Mouse (Mus musculus): ENCODE measurements around the gene Tm4sf5. TPM values are rescaled to one million over a fixed set of nuclear protein-coding genes. Genes with fewer than 3 reads are reported as not detected.

Tm4sf5 gene
- 5.3 and 6.0 TPM in 2 replicates for polyA plus RNA-seq (2012; rRNA removed)

DNA sequence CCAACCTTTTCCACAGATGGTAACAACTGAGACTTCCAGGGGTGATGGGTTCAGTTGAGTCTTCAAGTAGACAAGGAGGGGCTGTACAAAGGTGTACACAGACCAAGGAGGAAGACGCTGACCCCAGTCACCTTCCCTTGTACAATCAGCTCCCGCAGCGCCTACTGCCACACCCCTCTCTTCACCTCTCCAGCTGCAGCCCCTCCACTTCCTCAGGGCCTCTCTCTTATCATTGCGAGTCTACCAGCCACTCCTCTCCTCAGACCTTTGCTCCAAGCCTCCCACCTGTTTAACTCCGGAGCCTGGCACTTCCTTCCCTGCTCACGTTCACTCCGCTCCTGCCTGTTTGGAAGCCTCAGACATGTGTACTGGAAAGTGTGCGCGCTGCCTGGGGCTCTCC lies at the start of gene Tm4sf5:
Tm4sf5 (plus strand) TSS at position 275 of the 400 bp plus-strand sequence.

DNA sequence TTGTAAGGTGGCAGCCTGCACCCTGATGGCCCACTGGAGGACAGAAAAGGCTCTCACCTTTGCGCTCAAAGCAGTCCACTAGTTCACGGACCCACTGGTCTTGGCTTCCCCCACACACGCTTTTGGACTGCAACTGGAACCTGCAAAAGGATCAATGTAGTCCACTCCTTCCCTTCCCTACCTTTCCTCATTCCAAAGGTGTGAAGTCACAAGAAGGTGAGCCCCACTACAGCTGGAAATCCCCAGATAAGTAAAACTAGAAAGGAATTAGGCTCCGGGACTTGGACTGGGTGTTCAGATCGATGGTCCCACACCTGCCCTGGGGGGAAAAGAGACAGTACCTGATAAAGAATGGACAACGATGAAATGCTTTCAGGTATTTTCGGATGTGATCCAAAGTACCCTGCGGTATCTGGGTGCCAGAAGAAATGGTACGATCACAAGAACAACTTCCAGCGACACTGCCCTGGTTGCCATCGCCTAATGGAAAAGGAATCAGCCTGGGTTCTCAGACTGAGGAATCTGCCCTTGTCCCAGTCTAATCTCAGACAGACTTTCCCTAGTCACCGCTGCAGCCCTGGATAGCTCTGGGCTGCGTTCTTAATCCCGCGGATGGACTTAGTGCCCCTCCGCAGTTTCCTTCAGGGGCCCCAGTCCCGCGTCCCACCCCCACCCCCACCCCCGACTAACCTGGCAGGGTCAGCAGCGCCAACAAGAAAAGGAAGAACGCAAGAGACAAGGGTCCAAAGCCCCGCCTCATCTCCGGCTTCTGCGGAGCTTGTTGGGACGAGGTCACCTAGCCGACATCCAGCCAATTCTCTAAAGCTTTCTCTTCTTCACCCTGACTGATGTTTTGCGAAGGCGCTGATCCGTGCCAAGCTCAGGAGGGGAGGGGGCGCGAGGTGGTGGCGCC lies 46.1 kb upstream of the Tm4sf5 start, which contains the start of gene Zmynd15:
Zmynd15 (plus strand) TSS at position 746 of the 913 bp plus-strand sequence.

DNA sequence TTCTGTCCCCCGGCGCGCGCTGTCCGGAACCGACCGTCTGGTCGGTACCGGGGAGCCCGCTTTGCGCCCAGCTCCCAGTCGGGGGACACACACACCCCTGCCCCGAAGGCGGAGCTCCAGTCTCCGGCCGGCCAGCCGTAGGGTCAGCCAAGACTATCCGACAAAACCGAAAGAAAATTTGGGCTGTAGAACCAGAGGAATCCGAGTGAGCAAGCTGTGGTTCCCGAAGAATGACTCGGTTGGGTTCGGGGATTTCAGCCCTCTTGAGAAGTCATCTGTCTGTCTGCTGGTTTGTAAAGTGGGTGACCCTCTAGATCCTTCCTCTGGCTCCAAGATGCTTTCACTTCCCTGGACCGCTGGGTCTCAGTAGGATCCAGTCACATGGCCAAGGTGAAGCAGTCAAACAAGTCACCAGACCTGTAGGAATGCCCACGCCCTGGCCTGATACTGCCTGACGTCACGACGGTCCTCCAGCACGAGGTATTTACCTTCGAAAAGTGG lies 45.4 kb upstream of the Tm4sf5 start, which contains the start of gene Cxcl16:
Cxcl16 (minus strand) TSS at position 384 of the 501 bp plus-strand sequence.

DNA sequence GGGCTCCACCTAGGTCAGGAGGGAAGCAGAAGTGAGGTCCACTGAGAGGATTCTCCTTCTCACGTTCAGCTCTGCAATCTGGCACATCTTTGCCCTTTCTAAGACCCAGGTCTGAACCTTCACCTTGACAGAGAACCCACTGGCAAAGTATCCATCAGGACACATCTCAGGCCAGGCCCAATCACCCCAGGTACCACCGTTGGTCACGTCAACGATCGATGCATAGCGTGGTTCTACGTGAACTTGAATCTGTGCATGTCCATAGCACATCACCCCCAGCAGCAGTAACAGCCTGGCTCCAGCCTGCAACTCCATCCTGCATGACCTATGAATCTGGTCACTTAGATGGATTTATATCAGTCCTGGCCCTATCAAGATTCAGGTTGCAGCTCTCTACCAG lies 9.2 kb downstream of the Tm4sf5 start, which contains the start of gene Vmo1:
Vmo1 (minus strand) TSS at position 329 of the 400 bp plus-strand sequence.

DNA sequence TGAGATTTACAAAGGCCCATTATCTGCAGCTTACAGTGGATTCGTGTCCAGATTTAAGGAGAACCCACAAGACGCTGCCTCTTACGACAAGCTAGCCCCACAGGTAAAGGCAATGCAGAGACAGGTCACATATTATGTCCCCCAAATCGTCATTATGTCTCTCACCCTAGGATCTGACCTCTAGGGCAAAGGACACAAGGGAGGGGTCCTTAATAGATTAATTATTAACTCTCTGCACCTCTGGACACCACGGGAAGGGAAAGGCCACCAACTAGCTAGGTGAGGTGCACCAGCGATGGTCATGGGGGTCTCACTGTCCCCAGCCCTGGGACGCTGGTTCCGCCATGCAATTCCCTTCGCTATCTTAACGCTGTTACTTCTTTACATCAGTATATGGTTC lies 13.9 kb downstream of the Tm4sf5 start, which contains the start of gene Gltpd2:
Gltpd2 (plus strand) TSS at position 274 of the 400 bp plus-strand sequence.

DNA sequence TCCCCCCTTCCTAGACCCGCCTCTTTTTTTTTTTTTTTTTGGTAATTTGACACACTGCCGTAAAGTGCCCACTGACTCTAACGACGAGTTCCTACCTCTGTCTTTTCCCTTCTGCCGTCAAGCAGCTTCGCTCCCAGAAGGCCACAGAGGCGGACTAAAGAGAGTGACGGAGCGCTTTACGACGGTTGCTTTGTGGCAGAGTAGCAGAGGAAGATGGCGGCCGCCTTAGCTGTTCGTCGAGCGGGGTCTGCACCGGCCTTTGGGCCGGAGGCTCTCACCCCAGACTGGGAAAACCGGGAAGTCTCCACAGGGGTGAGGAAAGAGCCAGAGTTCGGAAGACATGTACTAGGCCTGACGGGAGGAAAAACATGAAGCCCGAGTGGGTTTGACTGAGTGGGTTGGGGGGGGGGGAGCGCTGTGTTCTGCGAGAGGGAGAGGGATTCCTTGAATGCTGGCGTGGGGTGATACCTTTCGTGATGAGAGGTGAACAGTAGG lies 20.2 kb downstream of the Tm4sf5 start, which contains the start of gene Psmb6:
Psmb6 (plus strand) TSS at position 184 of the 495 bp plus-strand sequence.

DNA sequence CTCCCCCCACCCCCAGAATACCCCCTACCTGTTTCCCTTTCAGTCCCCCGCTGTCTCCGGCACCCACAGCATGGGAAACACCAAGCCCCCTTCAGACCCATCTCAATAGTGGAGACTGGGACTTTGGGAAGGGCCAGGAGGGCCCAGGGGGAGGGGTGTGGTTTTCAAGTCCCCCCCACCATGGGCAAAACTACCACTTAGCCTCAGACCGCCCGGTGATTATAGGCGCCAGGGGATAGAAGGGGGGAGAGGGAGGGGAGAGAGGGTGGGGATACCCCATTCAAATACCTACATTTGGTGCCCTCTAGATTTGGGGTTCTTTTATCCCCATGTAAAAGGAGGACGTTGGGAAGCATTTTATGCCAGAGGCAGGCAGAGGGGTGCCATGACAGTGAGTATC lies 27.8 kb downstream of the Tm4sf5 start, which contains the start of gene Gm40193:
Gm40193 (minus strand) TSS at position 101 of the 400 bp plus-strand sequence.

DNA sequence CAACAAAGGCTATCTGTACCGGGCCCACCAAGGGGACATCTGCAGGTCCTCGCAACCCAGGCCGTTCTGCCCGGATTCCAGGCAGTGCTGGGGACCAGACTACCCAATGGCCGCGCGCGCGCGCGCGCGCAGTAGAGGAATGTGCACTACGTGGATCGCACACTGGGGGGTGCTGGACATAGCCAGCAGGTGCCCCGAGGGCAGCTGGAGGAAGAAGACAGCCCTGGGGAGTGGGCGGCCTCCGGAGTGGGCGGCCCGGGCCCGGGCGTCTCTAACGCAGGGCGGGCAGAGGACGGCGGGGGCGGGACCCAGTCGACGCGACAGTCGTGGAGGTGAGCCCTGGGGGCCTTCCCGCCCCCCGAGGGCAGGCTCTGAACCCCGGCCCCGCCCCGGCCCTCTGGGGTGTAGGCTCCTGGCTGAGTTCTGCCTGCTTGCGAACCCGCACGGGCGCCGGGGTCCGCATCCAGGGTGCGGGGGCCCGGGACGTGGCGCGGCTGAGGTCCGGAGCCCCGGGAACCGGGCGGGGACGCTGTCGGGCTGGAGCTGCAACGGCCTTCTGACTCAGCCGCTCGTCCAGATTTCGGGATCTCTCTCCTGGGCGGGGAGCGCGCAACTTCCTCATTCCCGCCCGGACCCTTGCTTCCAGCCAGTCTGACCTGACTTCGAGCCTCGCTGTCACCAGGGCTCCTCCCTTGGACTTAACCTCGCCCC lies 35.0 kb downstream of the Tm4sf5 start, which contains the start of gene Pld2:
Pld2 (plus strand) TSS at position 188 of the 711 bp plus-strand sequence.

Other genes with a start within 250 kb of the Tm4sf5 start
- gene Alox12, start 249.9 kb upstream of the Tm4sf5 start, polyA plus RNA-seq (2012; rRNA removed) = 0.45 and 0.60 TPM in 2 replicates
- 0.03 TPM in 1 of 2 replicates, not detected in the other for gene Alox12e, start 182.6 kb upstream of the Tm4sf5 start, polyA plus RNA-seq (2012; rRNA removed)
- gene Alox15, start 153.2 kb upstream of the Tm4sf5 start, polyA plus RNA-seq (2012; rRNA removed) = 0.12 and 0.45 TPM in 2 replicates
- 22.4 and 26.1 TPM in 2 replicates for gene Pelp1, start 95.2 kb upstream of the Tm4sf5 start, polyA plus RNA-seq (2012; rRNA removed)
- 64.3 and 77.9 TPM in 2 replicates for gene Arrb2, start 72.6 kb upstream of the Tm4sf5 start, polyA plus RNA-seq (2012; rRNA removed)
- gene Med11, start 53.3 kb upstream of the Tm4sf5 start, polyA plus RNA-seq (2012; rRNA removed) = 29.5 and 33.2 TPM in 2 replicates
- 1.4 and 1.6 TPM in 2 replicates for gene Zmynd15, start 45.8 kb upstream of the Tm4sf5 start, polyA plus RNA-seq (2012; rRNA removed)
- 2.1 and 4.0 TPM in 2 replicates for gene Cxcl16, start 45.3 kb upstream of the Tm4sf5 start, polyA plus RNA-seq (2012; rRNA removed)
- 0.17 TPM in 1 of 2 replicates, not detected in the other for gene Vmo1, start 9.4 kb downstream of the Tm4sf5 start, polyA plus RNA-seq (2012; rRNA removed)
- gene Gltpd2, start 14.0 kb downstream of the Tm4sf5 start, polyA plus RNA-seq (2012; rRNA removed) = not detected in 2 replicates
- 411 and 440 TPM in 2 replicates for gene Psmb6, start 20.1 kb downstream of the Tm4sf5 start, polyA plus RNA-seq (2012; rRNA removed)
- not detected in 2 replicates for gene Gm40193, start 27.7 kb downstream of the Tm4sf5 start, polyA plus RNA-seq (2012; rRNA removed)
- 30.0 and 37.4 TPM in 2 replicates for gene Pld2, start 34.8 kb downstream of the Tm4sf5 start, polyA plus RNA-seq (2012; rRNA removed)
- gene Mink1, start 57.6 kb downstream of the Tm4sf5 start, polyA plus RNA-seq (2012; rRNA removed) = 97.3 and 104 TPM in 2 replicates
- gene 4930544D05Rik, start 110.6 kb downstream of the Tm4sf5 start, polyA plus RNA-seq (2012; rRNA removed) = 0.12 TPM in 1 of 2 replicates, not detected in the other
- gene Chrne, start 114.0 kb downstream of the Tm4sf5 start, polyA plus RNA-seq (2012; rRNA removed) = 0.13 and 0.53 TPM in 2 replicates
- 0.05 TPM in 1 of 2 replicates, not detected in the other for gene Gp1ba, start 133.9 kb downstream of the Tm4sf5 start, polyA plus RNA-seq (2012; rRNA removed)
- 96.5 and 96.7 TPM in 2 replicates for gene Rnf167, start 142.0 kb downstream of the Tm4sf5 start, polyA plus RNA-seq (2012; rRNA removed)
- gene Slc25a11, start 142.2 kb downstream of the Tm4sf5 start, polyA plus RNA-seq (2012; rRNA removed) = 113 and 117 TPM in 2 replicates
- 321 and 340 TPM in 2 replicates for gene Pfn1, start 149.4 kb downstream of the Tm4sf5 start, polyA plus RNA-seq (2012; rRNA removed)
- 17.5 and 44.8 TPM in 2 replicates for gene Eno3, start 152.0 kb downstream of the Tm4sf5 start, polyA plus RNA-seq (2012; rRNA removed)
- gene Spag7, start 164.2 kb downstream of the Tm4sf5 start, polyA plus RNA-seq (2012; rRNA removed) = 70.3 and 73.0 TPM in 2 replicates
- gene Camta2, start 182.9 kb downstream of the Tm4sf5 start, polyA plus RNA-seq (2012; rRNA removed) = 20.3 and 22.8 TPM in 2 replicates
- gene Inca1, start 194.9 kb downstream of the Tm4sf5 start, polyA plus RNA-seq (2012; rRNA removed) = 0.49 and 0.56 TPM in 2 replicates
- gene Kif1c, start 195.3 kb downstream of the Tm4sf5 start, polyA plus RNA-seq (2012; rRNA removed) = 16.3 and 18.0 TPM in 2 replicates